Mouse (Mus musculus) ES-E14 (cell line): Measurements from ENCODE around the gene Fhod1. TPM values are rescaled to one million over a fixed set of nuclear protein-coding genes. Genes with fewer than 3 reads are reported as not detected.

Experiments
- DNase-seq: peaks from one replicate; pipeline ENCODE4 v3.0.0-alpha.2; 2013; ENCODE audit warnings: low read depth, low spot score
- H3K27ac ChIP-seq: 2 replicates; pipeline ENCODE4 v1.5.1; 2012; ENCODE audit warnings: low read depth, mild to moderate bottlenecking, low read length, moderate library complexity, mixed read lengths; ENCODE audit not compliant: poor library complexity, insufficient read depth, severe bottlenecking
- H3K36me3 ChIP-seq: 2 replicates; pipeline ENCODE4 v1.6.1; 2012; ENCODE audit warnings: mild to moderate bottlenecking, low read length, moderate library complexity, mixed read lengths; ENCODE audit not compliant: control insufficient read depth, poor library complexity, insufficient read depth, severe bottlenecking
- H3K4me1 ChIP-seq, 2 experiments: fragments of 150-350 bp in 1 of 2; sonication (generic) in 1 of 2; 2 replicates each; pipeline ENCODE4 v1.6.1; 2012; ENCODE audit warnings: low read length in 2 of 2, mild to moderate bottlenecking in 1 of 2, mixed read lengths in 1 of 2; ENCODE audit not compliant: control insufficient read depth in 2 of 2, insufficient read depth in 2 of 2, poor library complexity in 1 of 2
- H3K4me3 ChIP-seq, 2 experiments: fragments of 150-350 bp in 1 of 2; sonication (generic) in 1 of 2; 2 replicates each; pipeline ENCODE4 v1.5.1; 2012; ENCODE audit warnings: low read length in 2 of 2, low read depth in 1 of 2, mild to moderate bottlenecking in 1 of 2, mixed read lengths in 1 of 2; ENCODE audit not compliant: insufficient read depth in 1 of 2, poor library complexity in 1 of 2, severe bottlenecking in 1 of 2
- H3K9ac ChIP-seq: 2 replicates; pipeline ENCODE4 v1.6.1; 2012; ENCODE audit warnings: low read depth, mild to moderate bottlenecking, low read length, mixed read lengths; ENCODE audit not compliant: poor library complexity, insufficient read depth, severe bottlenecking
- H3K9me3 ChIP-seq: fragments of 150-350 bp; sonication (generic); 2 replicates; pipeline ENCODE4 v1.6.1; 2012; ENCODE audit warnings: low read depth, mild to moderate bottlenecking, low read length; ENCODE audit not compliant: control insufficient read depth, insufficient read depth
- CHD2 ChIP-seq: IDR thresholded peaks from 2 replicates; pipeline ENCODE4 v1.6.1; 2014; ENCODE audit warnings: mild to moderate bottlenecking, low read depth, low read length, inconsistent platforms
- HCFC1 ChIP-seq: IDR thresholded peaks from 2 replicates; pipeline ENCODE4 v1.6.1; 2012; ENCODE audit warnings: low read length, inconsistent platforms, borderline replicate concordance; ENCODE audit not compliant: insufficient read depth
- MAFK ChIP-seq: IDR thresholded peaks from 2 replicates; pipeline ENCODE4 v1.6.1; 2014; ENCODE audit warnings: mild to moderate bottlenecking, low read depth, low read length, inconsistent platforms; ENCODE audit not compliant: insufficient read depth
- ZC3H11A ChIP-seq: IDR thresholded peaks from 2 replicates; pipeline ENCODE4 v1.6.1; 2012; ENCODE audit warnings: low read depth, mild to moderate bottlenecking, inconsistent platforms, low read length, borderline replicate concordance
- ZNF384 ChIP-seq: IDR thresholded peaks from 2 replicates; pipeline ENCODE4 v1.6.1; 2012; ENCODE audit warnings: low read depth, low read length, inconsistent platforms
- in situ Hi-C, 2 experiments: fragments of 600-800 bp; cut with MboI; formaldehyde crosslinking; loops; one replicate each; pipeline ENCODE4 v1.15.1; 2025; ENCODE audit warnings: low sequenced_read_pairs in 2 of 2, inconsistent platforms in 1 of 2; ENCODE audit not compliant: unreplicated experiment in 2 of 2
- total RNA-seq: library from RNA; depleted of rRNA; stranded (reverse); fragments of 300-350 nt; gene quantifications from 2 replicates; pipeline ENCODE4 v1.2.3, GENCODE M21; 2012

Gene Fhod1
- total RNA-seq, 1 experiment = 9.1 TPM

DNA sequence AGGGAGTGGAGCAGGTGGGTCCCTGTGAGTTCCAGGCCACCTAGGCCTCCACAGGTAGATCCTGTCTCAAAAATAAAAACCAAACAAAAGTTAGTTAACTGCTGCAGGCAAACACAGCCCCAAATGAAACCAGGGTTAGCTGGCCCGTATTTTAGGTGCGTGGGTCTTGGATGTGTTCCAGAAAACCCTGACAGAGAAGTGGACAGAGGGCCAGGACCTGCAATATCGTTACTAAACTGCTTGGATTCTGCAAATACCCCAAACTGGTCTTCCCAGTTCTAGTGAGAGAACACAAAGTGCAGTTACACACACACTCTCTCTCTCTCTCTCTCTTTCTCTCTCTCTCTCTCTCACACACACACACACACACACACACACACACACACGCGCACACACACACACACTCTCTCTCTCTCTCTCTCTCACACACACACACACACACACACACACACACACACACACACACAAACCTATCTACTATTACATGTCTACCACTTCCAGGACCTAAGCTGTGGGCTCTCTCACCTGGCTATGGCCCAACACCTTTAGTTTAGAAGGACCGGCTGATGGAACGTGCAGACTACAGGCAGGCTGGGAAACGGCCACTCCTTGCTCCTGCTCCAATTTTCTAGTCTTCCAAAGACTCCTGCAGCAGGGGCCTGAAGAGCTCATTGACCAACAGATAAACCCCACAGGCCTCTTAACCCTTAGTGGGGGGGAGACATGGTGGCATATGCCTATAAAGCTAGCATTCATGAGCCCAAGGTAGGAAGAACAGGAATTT is 3.8 kb downstream of the Fhod1 start:
- no peak for TF ChIP-seq ZNF384
- no peak for TF ChIP-seq CHD2
- TF ChIP-seq MAFK = no peak
- no peak for TF ChIP-seq ZC3H11A
- TF ChIP-seq HCFC1 = no peak
- no peak for DNase-seq
- in situ Hi-C loops = no loop called here
- Histone ChIP-seq H3K4me1 (peaks cover 0 to 12% of the 10 kb centered on the region in 2 experiments; a peak in 3 of 4 replicates), H3K4me3 (no peak overlapping the region), H3K36me3 (no peaks in the 10 kb centered on the region), H3K27ac (no peak overlapping the region), H3K9me3 (no peaks in the 10 kb centered on the region), H3K9ac (no peak overlapping the region)

GRCm38 (mm10) chr8:105342768-105343167 is 5.0 kb downstream of the Fhod1 start:
- no peak overlapping the region for H3K9ac ChIP-seq
- in situ Hi-C loops = no loop called here
- TF ChIP-seq ZNF384 (no peak), ZC3H11A (no peak), HCFC1 (no peak), CHD2 (no peak), MAFK (no peak)
- H3K4me3 ChIP-seq = no peak overlapping the region
- H3K36me3 ChIP-seq = no peaks in the 10 kb centered on the region
- no peak for DNase-seq
- H3K4me1 ChIP-seq = peaks cover 0 to 12% of the 10 kb centered on the region in 2 experiments; a peak in 2 of 4 replicates
- no peak overlapping the region for H3K27ac ChIP-seq
- H3K9me3 ChIP-seq = no peaks in the 10 kb centered on the region

GRCm38 (mm10) chr8:105341399-105341798 is 6.4 kb downstream of the Fhod1 start:
- in situ Hi-C loops = no loop called here
- Histone ChIP-seq H3K9ac (no peak overlapping the region), H3K27ac (no peak overlapping the region), H3K9me3 (no peaks in the 10 kb centered on the region), H3K36me3 (no peaks in the 10 kb centered on the region), H3K4me3 (no peak overlapping the region), H3K4me1 (peaks cover 0 to 18% of the 10 kb centered on the region in 2 experiments; a peak in 2 of 4 replicates)
- DNase-seq = no peak
- no peak for TF ChIP-seq HCFC1
- TF ChIP-seq ZNF384 = no peak
- TF ChIP-seq CHD2 = no peak
- TF ChIP-seq MAFK = no peak
- no peak for TF ChIP-seq ZC3H11A

DNA sequence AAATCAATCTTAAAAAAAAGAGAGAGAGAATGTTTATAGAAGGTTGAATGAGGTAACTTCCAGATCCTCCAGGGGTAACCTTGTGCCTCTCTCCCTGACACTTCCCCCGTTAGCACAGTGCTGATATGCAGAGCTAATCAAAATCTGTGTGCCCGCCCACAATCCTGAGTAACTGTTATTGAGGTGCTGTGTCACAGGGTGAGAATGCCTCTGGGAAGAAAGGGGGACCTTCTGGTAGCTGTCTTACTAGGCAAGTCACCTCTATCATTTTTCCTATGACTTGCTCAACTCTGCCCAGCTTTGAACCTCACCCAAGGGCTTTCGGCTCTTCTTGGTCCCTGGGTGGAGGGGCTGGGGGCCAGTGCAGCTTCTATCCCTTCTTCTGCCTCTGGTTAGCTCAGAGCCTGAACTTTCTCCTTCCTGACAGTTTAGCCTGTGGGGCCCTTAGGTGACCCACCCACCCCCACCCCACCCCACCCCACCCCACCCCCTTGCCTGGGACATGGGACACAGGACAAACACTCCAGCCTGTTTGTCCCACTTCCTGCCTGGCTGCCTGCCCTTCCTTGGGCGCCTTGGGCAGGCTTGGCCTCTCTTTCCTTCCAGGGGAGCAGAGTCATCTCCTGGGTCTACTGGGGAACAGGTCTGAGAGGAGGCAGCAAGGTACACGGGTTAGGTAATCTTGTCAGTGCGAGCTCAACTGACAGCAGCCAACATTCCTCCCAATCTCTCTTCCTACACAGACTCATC is 7.7 kb downstream of the Fhod1 start:
- H3K27ac ChIP-seq = no peak overlapping the region
- H3K4me3 ChIP-seq = no peak overlapping the region
- peaks cover 0 to 11% of the 10 kb centered on the region in 2 experiments; a peak in 2 of 4 replicates for H3K4me1 ChIP-seq
- no peak overlapping the region for H3K9ac ChIP-seq
- TF ChIP-seq CHD2 (no peak), HCFC1 (no peak), MAFK (no peak), ZC3H11A (no peak), ZNF384 (no peak)
- 0 out of 2 replicates have a peak, but pooled peaks cover 2% of the 10 kb centered on the region for H3K36me3 ChIP-seq
- in situ Hi-C loops = no loop called here
- no peaks in the 10 kb centered on the region for H3K9me3 ChIP-seq
- DNase-seq = no peak
